Mouse (Mus musculus) intestine, postnatal 0 days (tissue): ENCODE measurements around the gene Cyp17a1. TPM values are rescaled to one million over a fixed set of nuclear protein-coding genes. Genes with fewer than 3 reads are reported as not detected.

Experiments
- ATAC-seq: fragments of 200-750 bp; cut with Nextera tagmentation; 2 replicates; pipeline ENCODE4 v1.8.0; 2017; ENCODE audit warnings: mild to moderate bottlenecking, moderate TSS enrichment, moderate library complexity
- H3K27ac ChIP-seq: fragments of 300-500 bp; sonication (generic); 2 replicates; pipeline ENCODE4 v1.5.1; 2014; ENCODE audit warnings: mild to moderate bottlenecking, low read depth, low read length, moderate library complexity
- H3K27me3 ChIP-seq: fragments of 300-500 bp; sonication (generic); replicated peaks from 2 replicates; pipeline ENCODE4 v1.6.1; 2014; ENCODE audit warnings: low read length, mixed read lengths; ENCODE audit not compliant: control insufficient read depth, insufficient read depth
- H3K36me3 ChIP-seq: fragments of 300-500 bp; sonication (generic); 2 replicates; pipeline ENCODE4 v1.6.1; 2014; ENCODE audit warnings: mild to moderate bottlenecking, moderate library complexity; ENCODE audit not compliant: control insufficient read depth, insufficient read depth
- H3K4me1 ChIP-seq: fragments of 300-500 bp; sonication (generic); replicated peaks from 2 replicates; pipeline ENCODE4 v1.6.1; 2014; ENCODE audit warnings: antibody characterized with exemption, low read length, mixed read lengths; ENCODE audit not compliant: control insufficient read depth, insufficient read depth
- H3K4me2 ChIP-seq: fragments of 300-500 bp; sonication (generic); replicated peaks from 2 replicates; pipeline ENCODE4 v1.6.1; 2014; ENCODE audit warnings: low read depth, mild to moderate bottlenecking, moderate library complexity
- H3K4me3 ChIP-seq: fragments of 300-500 bp; sonication (generic); 2 replicates; pipeline ENCODE4 v1.5.1; 2014; ENCODE audit warnings: low read depth, low read length
- H3K9ac ChIP-seq: fragments of 300-500 bp; sonication (generic); 2 replicates; pipeline ENCODE4 v1.6.1; 2014; ENCODE audit warnings: mild to moderate bottlenecking, low read depth, low read length
- H3K9me3 ChIP-seq: fragments of 300-500 bp; sonication (generic); 2 replicates; pipeline ENCODE4 v1.6.1; 2016; ENCODE audit warnings: mixed run types; ENCODE audit not compliant: control insufficient read depth
- CTCF ChIP-seq: sonication (generic); IDR thresholded peaks from 2 replicates; pipeline ENCODE4 v1.5.1; 2016; ENCODE audit warnings: low read depth, mild to moderate bottlenecking, control low read depth, antibody characterized with exemption, moderate library complexity
- WGBS: fragments of 180-500 bp; shearing (Covaris S2); extraction: QIAGEN DNeasy Blood & Tissue Kit; methylation state at CpG from one replicate; pipeline ENCODE4 v1.1.7; 2014; 5-methylcytosine and 5-hydroxymethylcytosine counted together
- polyA plus RNA-seq: library from polyadenylated mRNA; unstranded; fragments of >200 nt; fragmentation: Nextera tagmentation; extraction: Ambion mirVana; gene quantifications from 2 replicates; pipeline ENCODE4 v1.2.1, GENCODE M21; 2015

Cyp17a1 gene
- polyA plus RNA-seq, 1 experiment from 2014 or later: not detected

DNA sequence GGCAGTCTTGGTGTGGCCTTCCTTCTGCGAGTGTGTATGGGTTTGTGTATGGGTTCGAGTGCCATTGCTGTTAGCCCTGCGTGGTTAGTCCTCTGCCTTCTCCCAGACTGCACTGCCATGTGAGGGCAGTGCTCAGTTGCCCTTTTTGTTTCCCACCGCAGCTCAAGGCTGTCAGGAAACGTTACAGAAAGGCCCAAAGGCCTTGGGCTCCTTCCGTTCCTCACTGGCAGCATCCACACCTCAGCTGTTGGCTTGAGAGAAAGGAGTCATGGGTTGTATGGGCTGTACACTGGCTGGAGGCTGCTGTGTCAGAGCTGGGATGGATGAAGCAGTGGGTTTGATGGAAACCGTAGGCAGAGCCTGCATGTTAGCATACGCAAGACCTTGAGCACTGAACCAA lies 32.2 kb downstream of the Cyp17a1 start:
- Histone ChIP-seq H3K36me3 (peaks cover 21% of the 10 kb centered on the region; the same call in 1 of the 2 replicates), H3K4me2 (no peak overlapping the region), H3K4me3 (no peak overlapping the region), H3K27ac (no peak overlapping the region; the same call in 1 of the 2 replicates), H3K9ac (no peak overlapping the region), H3K9me3 (no peaks in the 10 kb centered on the region), H3K4me1 (peaks cover 14% of the 10 kb centered on the region), H3K27me3 (no peaks in the 10 kb centered on the region)
- TF ChIP-seq CTCF: no peak
- WGBS: 85% methylated on average over 8 of the region's 8 CpGs
- ATAC-seq: no peak

DNA sequence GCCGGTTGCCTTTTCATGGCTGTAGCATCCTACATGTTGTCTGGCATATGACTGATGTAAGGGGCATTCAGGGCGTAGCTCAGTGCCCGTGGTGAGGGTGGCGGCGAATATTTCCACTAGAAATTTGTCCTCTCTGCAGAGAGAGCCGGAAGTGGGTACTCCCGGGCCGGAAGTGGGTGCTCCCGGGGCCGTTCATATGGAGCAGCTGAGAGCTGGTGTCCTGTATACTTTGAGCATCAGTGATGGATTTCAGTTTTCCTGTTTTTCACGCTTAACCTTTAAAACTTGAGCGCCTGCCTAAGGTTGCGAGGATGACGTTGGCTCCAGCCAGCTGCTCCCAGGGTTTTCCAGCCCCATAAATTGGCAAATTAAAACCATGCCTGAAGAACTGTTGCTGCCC lies 33.5 kb downstream of the Cyp17a1 start:
- no peak for ATAC-seq
- no peak for TF ChIP-seq CTCF
- 73% methylated on average over 14 of the region's 14 CpGs for WGBS

DNA sequence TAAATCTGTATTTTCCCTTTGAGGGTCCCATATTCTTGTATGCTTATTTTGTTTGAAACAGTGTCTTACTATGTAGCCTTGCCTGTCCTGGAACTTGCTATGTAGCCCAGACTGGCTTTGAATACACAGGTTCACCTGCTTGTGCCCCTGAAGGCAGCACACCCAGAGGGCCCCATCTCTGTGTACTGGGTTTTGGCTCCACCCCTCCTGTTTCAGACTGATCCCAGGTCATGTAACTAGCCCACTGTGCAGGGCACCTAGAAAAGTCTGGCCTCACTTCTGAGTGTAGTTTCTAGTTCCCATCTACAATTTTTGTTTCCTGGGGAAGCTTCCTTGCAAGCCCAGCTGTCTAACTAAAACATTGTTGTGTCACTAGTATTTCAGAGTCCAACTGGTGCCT lies 33.9 kb downstream of the Cyp17a1 start:
- Histone ChIP-seq H3K4me1 (peaks cover 17% of the 10 kb centered on the region), H3K27ac (no peak overlapping the region)
- TF ChIP-seq CTCF: no peak

More for the DNA sequence above, 33.5 kb downstream of the Cyp17a1 start:
- Histone ChIP-seq H3K36me3 (peaks cover 11% of the 10 kb centered on the region; the same call in 1 of the 2 replicates), H3K9me3 (no peaks in the 10 kb centered on the region), H3K4me3 (no peak overlapping the region), H3K27ac (no peak overlapping the region), H3K27me3 (no peaks in the 10 kb centered on the region), H3K4me2 (no peak overlapping the region), H3K4me1 (peaks cover 17% of the 10 kb centered on the region), H3K9ac (no peak overlapping the region)

DNA sequence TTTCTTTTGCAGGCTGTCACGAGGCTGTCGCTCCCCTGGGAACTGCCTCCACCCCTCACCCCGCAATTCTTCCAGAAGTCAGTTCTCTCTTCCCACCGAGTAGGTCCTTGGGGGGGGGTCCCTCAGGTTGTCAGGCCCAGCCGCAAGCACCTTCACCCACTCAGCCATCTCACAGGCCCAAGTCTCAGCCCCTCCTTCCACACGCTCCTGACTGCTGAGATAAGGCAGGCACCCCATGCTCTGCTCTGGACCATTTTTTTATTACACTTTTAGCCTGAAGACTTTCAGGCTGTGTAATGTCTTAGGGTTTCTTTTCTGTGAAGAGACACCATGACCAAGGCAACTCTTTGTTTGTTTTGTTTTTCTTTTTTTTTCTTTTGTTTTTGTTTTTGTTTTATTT lies 35.4 kb downstream of the Cyp17a1 start:
- WGBS: 78% methylated on average over 6 of the region's 6 CpGs

More for the DNA sequence above, 33.9 kb downstream of the Cyp17a1 start:
- H3K4me2 ChIP-seq: no peak overlapping the region
- H3K36me3 ChIP-seq: peaks cover 7% of the 10 kb centered on the region; the same call in 1 of the 2 replicates
- H3K27me3 ChIP-seq: no peaks in the 10 kb centered on the region
- no peak for ATAC-seq
- no peaks in the 10 kb centered on the region for H3K9me3 ChIP-seq
- H3K9ac ChIP-seq: no peak overlapping the region
- no peak overlapping the region for H3K4me3 ChIP-seq

DNA sequence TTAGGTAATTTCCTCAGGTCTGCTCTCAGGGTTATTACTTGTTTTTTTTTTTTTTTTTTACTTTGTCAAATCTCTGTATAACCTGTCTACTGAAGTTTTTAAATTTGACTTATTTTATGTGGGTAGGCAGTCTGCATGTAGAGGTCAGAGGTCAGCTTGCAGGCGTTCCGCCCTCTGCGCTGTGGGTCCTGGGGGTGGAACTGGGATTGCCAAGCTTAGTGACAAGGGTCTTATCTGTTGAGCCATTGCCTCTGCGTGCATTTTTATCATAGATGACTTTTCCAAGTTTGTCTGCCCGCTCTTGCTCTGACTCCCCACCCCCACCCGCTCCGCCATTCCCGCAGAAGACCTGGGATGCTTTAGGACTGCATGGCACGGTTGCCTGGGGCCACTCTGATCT lies 37.2 kb downstream of the Cyp17a1 start:
- Histone ChIP-seq H3K9me3 (no peaks in the 10 kb centered on the region), H3K36me3 (peaks cover 11% of the 10 kb centered on the region; the same call in 1 of the 2 replicates), H3K4me2 (no peak overlapping the region), H3K4me3 (no peak overlapping the region), H3K9ac (no peak overlapping the region), H3K4me1 (peaks cover 6% of the 10 kb centered on the region), H3K27me3 (no peaks in the 10 kb centered on the region), H3K27ac (no peak overlapping the region)
- no peak for ATAC-seq
- 42% methylated on average over 9 of the region's 9 CpGs for WGBS
- no peak for TF ChIP-seq CTCF

More for the DNA sequence above, 35.4 kb downstream of the Cyp17a1 start:
- Histone ChIP-seq H3K36me3 (peaks cover 9% of the 10 kb centered on the region; the same call in 1 of the 2 replicates), H3K4me1 (peaks cover 17% of the 10 kb centered on the region), H3K27me3 (no peaks in the 10 kb centered on the region), H3K9me3 (no peaks in the 10 kb centered on the region), H3K4me2 (no peak overlapping the region), H3K9ac (no peak overlapping the region), H3K27ac (no peak overlapping the region), H3K4me3 (no peak overlapping the region)
- no peak for ATAC-seq
- no peak for TF ChIP-seq CTCF

DNA sequence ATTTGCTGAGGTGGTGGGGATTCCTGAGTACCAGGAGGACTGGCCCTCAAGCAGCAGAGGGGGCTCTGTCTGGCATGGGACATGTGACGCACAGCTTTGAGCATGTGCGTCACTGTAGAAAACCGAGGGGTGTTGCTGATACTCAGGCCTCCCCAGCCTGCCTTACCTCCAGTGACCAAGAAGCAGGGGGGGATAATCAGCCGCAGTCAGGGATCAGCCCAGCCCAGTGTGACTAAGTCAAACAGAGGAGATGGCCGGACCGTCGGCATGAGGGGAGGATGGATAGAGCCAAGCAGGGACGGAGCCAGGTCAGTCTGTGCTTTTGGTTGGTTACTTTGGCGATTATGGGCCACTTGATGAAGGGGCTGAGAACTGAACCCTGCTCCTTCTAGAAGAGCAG lies 41.3 kb downstream of the Cyp17a1 start:
- Histone ChIP-seq H3K4me2 (no peak overlapping the region), H3K4me3 (no peak overlapping the region), H3K4me1 (0 out of 2 replicates have a peak, but pooled peaks cover 3% of the 10 kb centered on the region), H3K9ac (no peak overlapping the region), H3K27ac (no peak overlapping the region), H3K27me3 (no peaks in the 10 kb centered on the region), H3K36me3 (peaks cover 4% of the 10 kb centered on the region; the same call in 1 of the 2 replicates), H3K9me3 (no peaks in the 10 kb centered on the region)
- TF ChIP-seq CTCF: no peak
- WGBS: 82% methylated on average over 9 of the region's 9 CpGs
- no peak for ATAC-seq

DNA sequence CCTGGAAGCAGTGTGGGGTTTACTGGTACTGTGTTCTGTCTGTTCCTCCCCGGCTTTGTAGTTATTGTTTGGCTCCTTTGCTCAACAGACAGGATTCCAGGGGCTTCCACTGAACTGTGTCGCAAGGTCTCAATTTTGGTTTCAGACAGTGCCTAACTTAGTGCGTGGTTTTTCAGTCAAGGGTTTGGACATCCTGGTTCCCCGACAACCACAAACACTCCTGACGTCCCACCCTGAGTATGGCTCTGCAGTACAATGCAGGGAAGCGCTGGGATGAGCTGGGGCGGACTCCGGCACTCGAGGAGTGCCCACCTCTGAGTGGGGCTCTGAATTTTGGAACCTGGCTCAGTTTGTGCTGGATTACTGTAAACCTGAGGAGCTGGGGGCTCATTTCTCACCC lies 43.2 kb downstream of the Cyp17a1 start:
- no peak overlapping the region for H3K4me3 ChIP-seq
- peaks cover 4% of the 10 kb centered on the region; the same call in 1 of the 2 replicates for H3K36me3 ChIP-seq
- 75% methylated on average over 9 of the region's 9 CpGs for WGBS
- no peak overlapping the region for H3K27ac ChIP-seq
- H3K9ac ChIP-seq: no peak overlapping the region
- no peaks in the 10 kb centered on the region for H3K4me1 ChIP-seq
- TF ChIP-seq CTCF: no peak
- H3K27me3 ChIP-seq: no peaks in the 10 kb centered on the region
- H3K9me3 ChIP-seq: no peaks in the 10 kb centered on the region
- ATAC-seq: no peak
- no peak overlapping the region for H3K4me2 ChIP-seq
